Mouse (Mus musculus) megakaryocyte, embryonic 14.5 days (primary cell): ENCODE measurements around the gene Dync1li1.

ENCODE experiments used
- FLI1 ChIP-seq: IDR thresholded peaks from 2 replicates; pipeline ENCODE4 v1.6.1; 2012; ENCODE audit warnings: low read length, inconsistent platforms, mixed read lengths
- GATA1 ChIP-seq: IDR thresholded peaks from 3 replicates; pipeline ENCODE4 v1.6.1; 2012; ENCODE audit warnings: mixed read lengths, low read length, inconsistent platforms, borderline replicate concordance

- TF ChIP-seq GATA1 (no peak), FLI1 (no peak)
These were observed 33.2 kb upstream of the Dync1li1 start for GRCm38 (mm10) chr9:114655356-114655755.
